Mouse (Mus musculus) frontal cortex, adult 2 months (tissue): ENCODE measurements around the gene Acot6. TPM values are rescaled to one million over a fixed set of nuclear protein-coding genes. Genes with fewer than 3 reads are reported as not detected.

Experiments used
- DNase-seq, 2 experiments: peaks; one replicate each; pipeline ENCODE4 v3.0.0; 2022; ENCODE audit warnings: low spot score in 1 of 2; ENCODE audit errors: extremely low spot score in 1 of 2
- polyA plus RNA-seq: library from polyadenylated mRNA; depleted of rRNA; stranded (reverse); fragments of >200 nt; gene quantifications from 2 replicates; pipeline ENCODE4 v1.2.3, GENCODE M21; 2012

Acot6 gene
- polyA plus RNA-seq, 1 experiment: 5.8 TPM

- no peak for DNase-seq
Measured at GRCm38 (mm10) chr12:84100071-84100470, 383 bp upstream of the Acot6 start.

GRCm38 (mm10) chr12:84101493-84101845 is 1.0 kb downstream of the Acot6 start:
- no peak for DNase-seq

- no peak for DNase-seq
Measured at GRCm38 (mm10) chr12:84107012-84107411, 6.6 kb downstream of the Acot6 start.

- DNase-seq: no peak
Measured at GRCm38 (mm10) chr12:84107692-84108091, 7.2 kb downstream of the Acot6 start.

GRCm38 (mm10) chr12:84109924-84110323 is 9.5 kb downstream of the Acot6 start:
- no peak for DNase-seq

GRCm38 (mm10) chr12:84110814-84111213 is 10.4 kb downstream of the Acot6 start:
- no peak for DNase-seq

- no peak for DNase-seq
Measured at GRCm38 (mm10) chr12:84113676-84114075, 13.2 kb downstream of the Acot6 start.

GRCm38 (mm10) chr12:84114153-84114994 is 13.9 kb downstream of the Acot6 start, which contains the start of gene Dnal1:
Gene Dnal1, plus strand, starts transcription at chr12:84114366.
- DNase-seq: peak; percentile 73 to 90

- no peak for DNase-seq
Measured at GRCm38 (mm10) chr12:84119584-84119983, 19.1 kb downstream of the Acot6 start.

GRCm38 (mm10) chr12:84125892-84126291 is 25.4 kb downstream of the Acot6 start:
- no peak for DNase-seq

- DNase-seq: no peak
Measured at GRCm38 (mm10) chr12:84126899-84127298, 26.4 kb downstream of the Acot6 start.

- no peak for DNase-seq
Measured at GRCm38 (mm10) chr12:84128576-84128975, 28.1 kb downstream of the Acot6 start.

- no peak for DNase-seq
Measured at GRCm38 (mm10) chr12:84129931-84130330, 29.5 kb downstream of the Acot6 start.

GRCm38 (mm10) chr12:84132265-84132664 is 31.8 kb downstream of the Acot6 start:
- DNase-seq: no peak

GRCm38 (mm10) chr12:84137131-84137530 is 36.7 kb downstream of the Acot6 start:
- DNase-seq: no peak

- DNase-seq: no peak
Measured at GRCm38 (mm10) chr12:84140135-84140534, 39.7 kb downstream of the Acot6 start.

GRCm38 (mm10) chr12:84141271-84141670 is 40.8 kb downstream of the Acot6 start:
- DNase-seq: no peak

GRCm38 (mm10) chr12:84142281-84143050 is 42.0 kb downstream of the Acot6 start:
- DNase-seq: no peak

GRCm38 (mm10) chr12:84147954-84148621 is 47.6 kb downstream of the Acot6 start, which contains the start of gene Pnma1:
Gene Pnma1, minus strand, starts transcription at chr12:84148489.
- peak; percentile 67 to 84 for DNase-seq

GRCm38 (mm10) chr12:84148622-84149012 is 48.2 kb downstream of the Acot6 start:
- DNase-seq: no peak

GRCm38 (mm10) chr12:84149971-84150370 is 49.5 kb downstream of the Acot6 start:
- DNase-seq: no peak
